Mouse (Mus musculus) ES-Bruce4 (cell line): ENCODE results near the gene Tnfsfm13. TPM values are rescaled to one million over a fixed set of nuclear protein-coding genes. Genes with fewer than 3 reads are reported as not detected.
A peak's percentile ranks its signal among the peaks of the same experiment; 100 is the strongest.

ENCODE experiments used
- H3K27ac ChIP-seq: 2 replicates; pipeline ENCODE4 v1.5.1; 2012; ENCODE audit warnings: low read length, inconsistent platforms; ENCODE audit not compliant: insufficient read depth
- H3K27me3 ChIP-seq: 2 replicates; pipeline ENCODE4 v1.6.1; 2012; ENCODE audit warnings: mild to moderate bottlenecking, low read length, inconsistent platforms; ENCODE audit not compliant: control insufficient read depth, poor library complexity, insufficient read depth, severe bottlenecking
- H3K36me3 ChIP-seq: 2 replicates; pipeline ENCODE4 v1.6.1; 2012; ENCODE audit warnings: inconsistent platforms, mild to moderate bottlenecking, low read length, moderate library complexity; ENCODE audit not compliant: control insufficient read depth, poor library complexity, insufficient read depth, severe bottlenecking
- H3K4me1 ChIP-seq: one replicate; pipeline ENCODE4 v1.8.1; 2011; ENCODE audit warnings: low read length; ENCODE audit not compliant: control insufficient read depth, insufficient read depth
- H3K4me3 ChIP-seq: 2 replicates; pipeline ENCODE4 v1.5.1; 2011; ENCODE audit warnings: low read depth, mild to moderate bottlenecking, low read length
- H3K9ac ChIP-seq: 2 replicates; pipeline ENCODE4 v1.6.1; 2012; ENCODE audit warnings: low read depth, mild to moderate bottlenecking, inconsistent platforms; ENCODE audit not compliant: poor library complexity, severe bottlenecking
- H3K9me3 ChIP-seq: replicated peaks from 2 replicates; pipeline ENCODE4 v1.6.1; 2012; ENCODE audit warnings: mild to moderate bottlenecking, low read length, inconsistent platforms; ENCODE audit not compliant: control insufficient read depth, poor library complexity, insufficient read depth, severe bottlenecking
- CTCF ChIP-seq: IDR thresholded peaks from one replicate; pipeline ENCODE4 v1.8.1; 2011; ENCODE audit warnings: low read depth, low read length
- EP300 ChIP-seq: IDR thresholded peaks from 2 replicates; pipeline ENCODE4 v1.6.1; 2011; ENCODE audit warnings: low read depth, low read length; ENCODE audit not compliant: insufficient read depth
- POLR2A ChIP-seq: IDR thresholded peaks from one replicate; pipeline ENCODE4 v1.8.1; 2011; ENCODE audit warnings: low read length; ENCODE audit not compliant: insufficient read depth
- polyA plus RNA-seq: library from polyadenylated mRNA; stranded (reverse); fragments of >200 nt; gene quantifications from 2 replicates; pipeline ENCODE4 v1.2.4, GENCODE M21; 2011; ENCODE audit warnings: low read depth; ENCODE audit not compliant: missing spikeins, insufficient read depth, insufficient read length

The Tnfsfm13 gene
- polyA plus RNA-seq, 1 experiment = 3.6 TPM

DNA sequence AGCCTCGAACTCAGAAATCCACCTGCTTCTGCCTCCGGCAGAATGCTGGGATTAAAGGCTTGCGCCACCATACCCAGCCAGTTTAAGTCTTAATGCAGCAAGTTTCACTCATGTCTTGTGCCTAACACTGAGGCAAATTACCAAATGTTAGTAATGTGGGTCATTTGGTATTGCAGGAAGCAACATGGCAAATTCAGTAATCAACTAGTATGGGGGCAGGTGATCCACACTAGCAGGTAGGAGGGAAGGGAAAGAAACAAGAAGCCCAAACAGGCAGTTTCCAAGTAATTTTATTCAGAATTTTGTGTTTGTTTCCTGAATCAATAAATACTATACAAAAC, 29.3 kb downstream of the Tnfsfm13 start:
- no peak overlapping the region for H3K9ac ChIP-seq
- TF ChIP-seq POLR2A = no peak
- TF ChIP-seq EP300 = no peak
- TF ChIP-seq CTCF = no peak
- no peaks in the 10 kb centered on the region for H3K27me3 ChIP-seq
- H3K4me1 ChIP-seq = no peaks in the 10 kb centered on the region
- H3K27ac ChIP-seq = peak overlapping the region; percentile 62
- H3K9me3 ChIP-seq = no peaks in the 10 kb centered on the region; the same call in 1 of the 2 replicates
- H3K4me3 ChIP-seq = no peak overlapping the region
- H3K36me3 ChIP-seq = peaks cover 44% of the 10 kb centered on the region

DNA sequence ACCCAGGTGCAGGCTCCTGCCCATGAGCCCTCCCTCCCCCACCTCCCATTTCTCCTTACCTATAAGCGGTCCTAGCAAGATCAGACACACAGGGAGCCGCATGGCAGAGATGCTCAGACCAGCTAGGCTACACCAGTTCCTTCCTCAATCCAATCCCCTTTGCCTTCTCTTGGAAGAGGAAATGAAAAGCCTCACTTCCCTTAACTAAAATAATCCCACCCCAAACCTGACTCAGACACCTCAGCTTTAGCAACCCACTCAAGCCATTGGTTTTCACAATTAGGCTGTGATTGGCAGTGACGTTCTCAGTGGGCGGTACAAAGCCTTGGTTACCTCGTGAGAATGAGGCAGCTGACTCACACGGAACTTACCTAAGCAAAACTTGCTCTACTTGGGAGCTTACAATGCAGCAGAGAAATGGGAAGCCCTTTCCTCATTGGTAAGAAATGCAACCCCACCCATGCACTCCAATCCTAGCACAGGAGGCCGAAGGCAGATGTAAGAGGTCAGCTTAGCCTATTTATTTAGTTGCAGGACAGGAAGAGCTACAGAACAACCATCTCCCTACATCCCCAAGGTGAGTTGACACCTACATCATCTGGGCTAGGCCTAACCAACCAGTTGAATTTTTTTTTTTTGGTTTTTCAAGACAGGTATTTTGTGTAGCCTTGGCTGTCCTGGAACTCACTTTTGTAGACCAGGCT, 29.8 kb downstream of the Tnfsfm13 start, which contains the start of gene Cd68:
Gene Cd68, minus strand, starts transcription at position 193 of the 704 bp plus-strand sequence.
- Histone ChIP-seq H3K27ac (peak within 1 kb of the TSS; percentile 62), H3K9ac (no peak within 1 kb of the TSS), H3K36me3 (peaks cover 40% of the 10 kb centered on the region), H3K4me1 (no peaks in the 10 kb centered on the region), H3K9me3 (no peaks in the 10 kb centered on the region; the same call in 1 of the 2 replicates), H3K27me3 (no peaks in the 10 kb centered on the region), H3K4me3 (no peak within 1 kb of the TSS)
- TF ChIP-seq POLR2A (peak; percentile 7), CTCF (no peak), EP300 (no peak)

DNA sequence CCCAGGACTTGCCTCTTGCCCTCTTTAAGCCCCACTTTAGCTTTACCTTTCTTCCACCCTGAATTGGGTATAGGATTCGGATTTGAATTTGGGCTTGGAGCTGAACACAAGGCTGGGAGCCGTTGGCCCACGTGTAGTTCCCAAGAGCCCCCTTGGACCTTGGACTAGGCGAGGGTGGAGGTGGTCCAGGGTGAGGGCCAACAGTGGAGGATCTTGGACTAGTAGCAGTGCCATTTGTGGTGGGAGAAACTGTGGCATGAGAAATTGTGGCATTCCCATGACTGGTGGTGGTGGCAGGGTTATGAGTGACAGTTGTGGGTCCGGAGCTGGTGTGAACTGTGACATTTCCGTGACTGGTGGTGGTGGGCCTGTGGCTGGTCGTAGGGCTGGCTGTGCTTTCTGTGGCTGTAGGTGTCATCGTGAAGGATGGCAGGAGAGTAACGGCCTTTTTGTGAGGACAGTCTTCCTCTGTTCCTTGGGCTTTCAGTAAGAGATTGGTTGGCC, 30.4 kb downstream of the Tnfsfm13 start:
- peaks cover 35% of the 10 kb centered on the region for H3K36me3 ChIP-seq
- H3K9ac ChIP-seq = no peak overlapping the region
- no peaks in the 10 kb centered on the region for H3K4me1 ChIP-seq
- TF ChIP-seq POLR2A (no peak), EP300 (no peak), CTCF (no peak)
- no peaks in the 10 kb centered on the region for H3K27me3 ChIP-seq
- no peak overlapping the region for H3K4me3 ChIP-seq
- no peaks in the 10 kb centered on the region; the same call in 1 of the 2 replicates for H3K9me3 ChIP-seq
- H3K27ac ChIP-seq = peak overlapping the region; percentile 62

DNA sequence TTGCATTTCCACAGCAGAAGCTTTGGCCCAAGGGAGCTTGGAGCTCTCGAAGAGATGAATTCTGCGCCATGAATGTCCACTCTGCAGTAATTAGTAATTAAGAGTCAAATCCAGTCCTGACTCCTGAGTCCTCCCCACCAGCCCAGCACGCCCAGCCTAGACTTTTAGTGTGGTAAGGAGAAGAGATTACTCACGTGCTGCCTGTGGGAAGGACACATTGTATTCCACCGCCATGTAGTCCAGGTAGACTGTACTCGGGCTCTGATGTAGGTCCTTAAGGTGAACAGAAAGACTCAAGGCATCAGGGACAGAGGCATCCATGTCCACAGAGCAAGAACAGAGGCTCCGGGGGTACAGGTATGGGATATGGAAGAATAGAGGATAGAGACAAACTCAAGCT, 31.1 kb downstream of the Tnfsfm13 start:
- H3K4me1 ChIP-seq = no peaks in the 10 kb centered on the region
- peaks cover 28% of the 10 kb centered on the region for H3K36me3 ChIP-seq
- TF ChIP-seq CTCF (no peak), POLR2A (no peak), EP300 (no peak)
- H3K9me3 ChIP-seq = no peaks in the 10 kb centered on the region; the same call in 1 of the 2 replicates
- no peak overlapping the region for H3K27ac ChIP-seq
- no peaks in the 10 kb centered on the region for H3K27me3 ChIP-seq
- H3K9ac ChIP-seq = no peak overlapping the region
- no peak overlapping the region for H3K4me3 ChIP-seq

GRCm38 (mm10) chr11:69663795-69664194, 32.1 kb downstream of the Tnfsfm13 start:
- Histone ChIP-seq H3K9me3 (no peaks in the 10 kb centered on the region; the same call in 1 of the 2 replicates), H3K36me3 (peaks cover 22% of the 10 kb centered on the region), H3K4me3 (no peak overlapping the region), H3K27me3 (no peaks in the 10 kb centered on the region), H3K4me1 (no peaks in the 10 kb centered on the region), H3K9ac (no peak overlapping the region), H3K27ac (peak overlapping the region; percentile 93)
- no peak for TF ChIP-seq POLR2A
- no peak for TF ChIP-seq EP300
- TF ChIP-seq CTCF = no peak
